Mouse (Mus musculus): Measurements from ENCODE around the gene R3hdm4. TPM values are rescaled to one million over a fixed set of nuclear protein-coding genes. Genes with fewer than 3 reads are reported as not detected.
A peak's percentile ranks its signal among the peaks of the same experiment; 100 is the strongest.

Gene R3hdm4
- total and polyA plus RNA-seq, 3 experiments: 29.1 to 105 TPM; not detected in 1

DNA sequence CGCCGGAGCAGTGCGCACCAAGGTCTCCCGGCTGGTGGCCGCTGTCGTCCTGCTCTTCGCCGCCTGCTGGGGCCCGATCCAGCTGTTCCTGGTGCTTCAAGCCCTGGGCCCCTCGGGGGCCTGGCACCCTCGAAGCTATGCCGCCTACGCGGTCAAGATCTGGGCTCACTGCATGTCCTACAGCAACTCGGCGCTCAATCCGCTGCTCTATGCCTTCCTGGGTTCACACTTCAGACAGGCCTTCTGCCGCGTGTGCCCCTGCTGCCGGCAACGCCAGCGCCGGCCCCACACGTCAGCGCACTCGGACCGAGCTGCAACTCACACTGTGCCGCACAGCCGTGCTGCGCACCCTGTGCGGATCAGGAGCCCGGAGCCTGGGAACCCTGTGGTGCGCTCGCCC lies 564 bp upstream of the R3hdm4 start:
- no peak overlapping the region for H3K4me3 ChIP-seq (ENCODE audit: control insufficient read depth in 1 of 2, insufficient read depth in 1 of 2, low read depth in 2 of 2, low read length in 2 of 2)
- TF ChIP-seq MXI1 (IDR thresholded peaks at IDR 0.05; ENCODE audit: low read depth, low read length) (no peak), ELF1 (IDR thresholded peaks at IDR 0.05; ENCODE audit: low read depth, low read length) (no peak), CHD2 (IDR thresholded peaks at IDR 0.05; ENCODE audit: low read length) (no peak), HCFC1 (IDR thresholded peaks at IDR 0.05; ENCODE audit: low read depth, low read length) (no peak), TBP (IDR thresholded peaks at IDR 0.05; ENCODE audit: low read depth, low read length) (no peak), NRF1 (IDR thresholded peaks at IDR 0.05; ENCODE audit: insufficient read depth, low read depth, low read length, poor library complexity, severe bottlenecking) (no peak), MEF2A (IDR thresholded peaks at IDR 0.05; ENCODE audit: extremely low read depth, insufficient replicate concordance, low read depth, low read length, poor library complexity, severe bottlenecking) (no peak), ZMIZ1 (IDR thresholded peaks at IDR 0.05; ENCODE audit: low read depth, low read length) (no peak), USF1 (IDR thresholded peaks at IDR 0.05; ENCODE audit: low read depth, low read length) (no peak), GABPA (IDR thresholded peaks at IDR 0.05; ENCODE audit: low read depth, low read length) (no peak), NELFE (IDR thresholded peaks at IDR 0.05; ENCODE audit: low read depth, low read length) (no peak), CHD1 (IDR thresholded peaks at IDR 0.05; ENCODE audit: low read depth, low read length) (no peak), MAFK (IDR thresholded peaks at IDR 0.05; ENCODE audit: borderline replicate concordance, low read depth, low read length) (no peak), EP300 (IDR thresholded peaks at IDR 0.05; ENCODE audit: low read depth in 1 of 2, low read length in 2 of 2) (no peak), RAD21 (IDR thresholded peaks at IDR 0.05; ENCODE audit: low read depth, low read length) (no peak), SIN3A (IDR thresholded peaks at IDR 0.05; ENCODE audit: low read length) (no peak)
- DNase-seq (ENCODE audit: low read depth, low spot score): no peak
- no peaks in the 10 kb centered on the region for H3K27me3 ChIP-seq (ENCODE audit: control insufficient read depth in 1 of 2, insufficient read depth in 2 of 2, low read length in 2 of 2)
- no peaks in the 10 kb centered on the region for H3K9me3 ChIP-seq (replicated peaks; ENCODE audit: insufficient read depth, low read length)
- peaks cover 9% of the 10 kb centered on the region for H3K79me2 ChIP-seq (ENCODE audit: control insufficient read depth, insufficient read depth, low read length, poor library complexity)
- H3K36me3 ChIP-seq (ENCODE audit: control insufficient read depth in 1 of 2, insufficient read depth in 2 of 2, low read length in 2 of 2): no peaks in the 10 kb centered on the region; a peak in 2 of 4 replicates
- peaks cover 5 to 6% of the 10 kb centered on the region in 2 experiments; a peak in 3 of 4 replicates for H3K4me1 ChIP-seq (ENCODE audit: control insufficient read depth in 1 of 2, insufficient read depth in 2 of 2, low read length in 2 of 2)
- H3K9ac ChIP-seq (ENCODE audit: control insufficient read depth, low read depth, low read length, poor library complexity, severe bottlenecking): no peak overlapping the region
- no peak overlapping the region for H3K27ac ChIP-seq (ENCODE audit: control insufficient read depth, low read depth, low read length)

DNA sequence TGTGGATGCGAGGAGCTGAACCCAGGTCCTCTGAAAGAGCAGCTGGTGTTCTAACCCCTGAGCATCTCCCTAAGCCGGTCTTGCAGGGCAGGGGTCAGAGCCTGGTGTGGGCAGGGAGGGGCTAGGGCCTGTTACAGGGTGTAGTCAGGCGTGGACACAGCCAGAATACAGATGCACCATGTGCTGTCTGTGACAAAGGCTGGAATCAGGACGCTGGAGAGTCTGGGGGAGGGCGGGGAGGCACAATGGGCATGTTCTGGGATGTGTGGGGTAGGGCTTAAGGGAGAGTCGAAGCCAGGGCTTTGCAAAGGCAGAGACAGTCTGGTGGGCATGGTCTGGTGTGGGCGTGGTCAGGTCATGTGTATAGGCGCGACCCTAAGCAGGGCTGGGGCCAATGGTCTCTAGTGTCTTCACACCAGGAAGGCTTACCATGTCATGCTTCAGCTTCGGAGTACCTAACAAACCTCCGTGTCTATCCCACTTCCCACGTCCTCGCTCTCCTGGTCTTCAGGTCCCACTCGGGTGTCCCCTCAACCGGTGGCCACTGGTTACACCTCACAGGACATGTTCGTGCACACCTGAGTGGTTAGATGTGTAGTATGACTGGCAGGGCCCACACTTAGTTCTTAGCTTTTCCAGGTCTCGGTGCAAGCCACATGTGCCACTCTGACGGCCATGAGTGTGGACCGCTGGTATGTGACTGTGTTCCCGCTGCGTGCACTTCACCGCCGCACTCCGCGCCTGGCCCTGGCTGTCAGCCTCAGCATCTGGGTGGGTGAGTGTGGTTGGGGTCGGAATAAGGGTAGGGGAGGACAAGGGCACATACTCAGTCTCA lies 735 bp downstream of the R3hdm4 start:
- Histone ChIP-seq H3K4me3 (ENCODE audit: control insufficient read depth in 1 of 2, insufficient read depth in 1 of 2, low read depth in 2 of 2, low read length in 2 of 2) (no peak overlapping the region), H3K27me3 (ENCODE audit: control insufficient read depth in 1 of 2, insufficient read depth in 2 of 2, low read length in 2 of 2) (no peaks in the 10 kb centered on the region), H3K9ac (ENCODE audit: control insufficient read depth, low read depth, low read length, poor library complexity, severe bottlenecking) (no peak overlapping the region), H3K4me1 (ENCODE audit: control insufficient read depth in 1 of 2, insufficient read depth in 2 of 2, low read length in 2 of 2) (peaks cover 8% of the 10 kb centered on the region in 2 experiments), H3K27ac (ENCODE audit: control insufficient read depth, low read depth, low read length) (no peak overlapping the region), H3K36me3 (ENCODE audit: control insufficient read depth in 1 of 2, insufficient read depth in 2 of 2, low read length in 2 of 2) (no peaks in the 10 kb centered on the region; a peak in 2 of 4 replicates), H3K9me3 (replicated peaks; ENCODE audit: insufficient read depth, low read length) (no peaks in the 10 kb centered on the region), H3K79me2 (ENCODE audit: control insufficient read depth, insufficient read depth, low read length, poor library complexity) (peaks cover 19% of the 10 kb centered on the region)
- no peak for TF ChIP-seq TCF12 (IDR thresholded peaks at IDR 0.05; ENCODE audit: low read depth, low read length)
- TF ChIP-seq SIN3A (IDR thresholded peaks at IDR 0.05; ENCODE audit: low read length): 0 out of 2 replicates have a peak, but pooled peaks have one; percentile 1
- no peak for DNase-seq (ENCODE audit: low read depth, low spot score)

Data from MEL (cell line).